Mouse (Mus musculus): ENCODE results near the gene Med12l. TPM values are rescaled to one million over a fixed set of nuclear protein-coding genes. Genes with fewer than 3 reads are reported as not detected.

The Med12l gene
- total and polyA plus RNA-seq, 3 experiments = 2.5 to 8.2 (median 6.9) TPM

DNA sequence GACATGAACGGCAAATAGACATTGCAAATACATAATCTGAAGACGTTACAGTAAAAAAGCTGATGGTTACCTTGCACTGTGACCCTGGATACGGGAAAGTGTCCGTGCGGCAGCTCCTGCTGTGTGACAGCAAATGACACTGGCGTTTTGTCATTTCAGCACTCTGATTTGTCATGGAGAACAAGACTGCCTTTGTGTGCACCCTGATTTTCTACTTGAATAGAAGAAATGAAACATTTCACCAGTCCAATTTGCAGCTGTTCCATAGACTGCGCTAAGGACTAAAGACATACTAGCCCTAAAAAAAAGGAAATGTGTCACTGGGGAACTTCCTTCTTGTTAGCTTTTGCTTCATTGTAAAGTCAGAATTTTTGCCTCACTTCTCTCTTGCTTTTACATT, 257.1 kb downstream of the Med12l start, which contains the start of gene P2ry12:
P2ry12 (minus strand) TSS at position 168 of the 400 bp plus-strand sequence.
- Histone ChIP-seq H3K27me3 (ENCODE audit: control insufficient read depth, insufficient read depth, low read length) (no peaks in the 10 kb centered on the region), H3K4me3 (no peak within 1 kb of the TSS), H3K79me2 (replicated peaks; ENCODE audit: control insufficient read depth, insufficient read depth, low read length) (no peaks in the 10 kb centered on the region), H3K36me3 (ENCODE audit: control insufficient read depth, insufficient read depth, low read length) (no peaks in the 10 kb centered on the region), H3K4me1 (ENCODE audit: control insufficient read depth, insufficient read depth, low read length) (no peaks in the 10 kb centered on the region), H3K9ac (ENCODE audit: low read depth, low read length) (no peak within 1 kb of the TSS), H3K27ac (peak within 1 kb of the TSS; percentile 21; the same call in 1 of the 2 replicates)
- intact Hi-C loops (cut with DNase I) = no loop called here
- 0 out of 2 replicates have a peak, but pooled peaks have one; percentile 18 for TF ChIP-seq POLR2A (IDR thresholded peaks at IDR 0.05; ENCODE audit: insufficient read depth, low read depth, low read length)
- TF ChIP-seq CTCF (IDR thresholded peaks at IDR 0.05) = no peak
- TF ChIP-seq EP300 (IDR thresholded peaks at IDR 0.05; ENCODE audit: insufficient read depth, low read depth, low read length) = no peak
- WGBS = 77% methylated on average over 7 of the region's 7 CpGs
- no peak for DNase-seq

DNA sequence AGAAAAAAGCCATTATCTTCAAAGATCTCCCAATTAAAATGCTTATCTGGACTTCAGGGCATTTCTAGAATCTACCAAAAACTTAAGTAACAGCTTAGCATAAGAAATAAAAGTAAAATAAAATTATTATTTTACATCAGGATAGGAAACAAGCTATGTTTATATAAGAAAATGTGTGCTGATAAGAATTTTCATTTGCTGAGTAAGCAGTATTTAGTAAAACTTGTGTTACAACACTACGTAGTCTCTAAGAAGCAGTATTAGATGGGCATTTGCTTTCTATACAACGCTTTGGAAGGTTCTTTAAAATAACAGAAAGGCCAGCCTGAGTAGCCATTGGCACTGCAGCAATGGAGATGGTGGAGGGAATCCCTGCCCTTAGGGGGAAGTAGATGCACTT, 257.8 kb downstream of the Med12l start:
- no peak for TF ChIP-seq EP300 (IDR thresholded peaks at IDR 0.05; ENCODE audit: insufficient read depth, low read depth, low read length)
- no peak for TF ChIP-seq CTCF (IDR thresholded peaks at IDR 0.05)
- TF ChIP-seq POLR2A (IDR thresholded peaks at IDR 0.05; ENCODE audit: insufficient read depth, low read depth, low read length) = no peak

DNA sequence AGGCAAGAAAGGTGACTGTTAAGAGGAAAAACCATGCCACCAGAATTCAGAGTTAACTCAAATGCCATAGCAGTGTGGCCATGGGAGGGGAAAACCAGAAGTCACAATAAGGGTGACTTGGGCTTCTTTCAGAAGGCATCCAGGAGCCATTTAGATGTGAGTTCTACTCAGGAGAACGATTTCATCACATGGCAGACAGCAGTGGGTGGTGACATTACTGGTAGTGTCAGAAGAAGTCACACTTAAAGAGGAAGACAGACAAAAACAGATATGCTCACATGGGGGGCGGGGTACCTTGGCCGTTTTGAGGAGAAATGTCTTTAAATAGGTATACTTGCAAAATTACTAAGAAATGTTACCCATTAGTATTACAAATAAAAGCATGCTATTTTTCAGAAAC, 258.4 kb downstream of the Med12l start:
- TF ChIP-seq POLR2A (IDR thresholded peaks at IDR 0.05; ENCODE audit: insufficient read depth, low read depth, low read length) (no peak), CTCF (IDR thresholded peaks at IDR 0.05) (no peak), EP300 (IDR thresholded peaks at IDR 0.05; ENCODE audit: insufficient read depth, low read depth, low read length) (no peak)
- Histone ChIP-seq H3K4me1 (ENCODE audit: control insufficient read depth, insufficient read depth, low read length) (no peaks in the 10 kb centered on the region), H3K27ac (no peak overlapping the region), H3K79me2 (replicated peaks; ENCODE audit: control insufficient read depth, insufficient read depth, low read length) (no peaks in the 10 kb centered on the region), H3K9ac (ENCODE audit: low read depth, low read length) (no peak overlapping the region), H3K36me3 (ENCODE audit: control insufficient read depth, insufficient read depth, low read length) (no peaks in the 10 kb centered on the region), H3K27me3 (ENCODE audit: control insufficient read depth, insufficient read depth, low read length) (no peaks in the 10 kb centered on the region), H3K4me3 (no peak overlapping the region)
- WGBS = 71% methylated on average over 3 of the region's 3 CpGs
- DNase-seq = no peak
- intact Hi-C loops (cut with DNase I) = no loop called here

More for the DNA sequence above, 257.8 kb downstream of the Med12l start:
- Histone ChIP-seq H3K9ac (ENCODE audit: low read depth, low read length) (no peak overlapping the region), H3K4me1 (ENCODE audit: control insufficient read depth, insufficient read depth, low read length) (no peaks in the 10 kb centered on the region), H3K36me3 (ENCODE audit: control insufficient read depth, insufficient read depth, low read length) (no peaks in the 10 kb centered on the region), H3K79me2 (replicated peaks; ENCODE audit: control insufficient read depth, insufficient read depth, low read length) (no peaks in the 10 kb centered on the region), H3K27me3 (ENCODE audit: control insufficient read depth, insufficient read depth, low read length) (no peaks in the 10 kb centered on the region), H3K27ac (no peak overlapping the region; the same call in 1 of the 2 replicates), H3K4me3 (no peak overlapping the region)
- DNase-seq = no peak
- intact Hi-C loops (cut with DNase I) = no loop called here
- WGBS = 85% methylated on average over 2 of the region's 2 CpGs

DNA sequence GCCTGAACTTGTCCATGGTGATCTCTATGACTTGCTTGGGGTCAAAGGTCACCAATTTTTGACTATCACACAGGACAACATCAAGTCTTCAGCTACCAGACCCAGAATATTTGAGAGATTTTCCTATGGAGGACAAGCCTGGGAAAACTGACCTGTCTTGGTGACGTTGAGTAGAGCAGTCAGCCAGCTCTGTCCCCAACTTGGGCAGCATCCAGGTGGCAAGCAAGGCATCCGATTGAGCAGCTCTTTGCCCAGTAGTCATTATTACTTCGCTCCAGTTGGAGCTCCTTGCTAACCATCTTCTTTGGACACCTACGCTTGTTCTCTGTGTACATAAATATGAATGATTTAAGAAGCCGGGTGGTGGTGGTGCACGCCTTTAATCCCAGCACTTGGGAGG, 265.2 kb downstream of the Med12l start:
- Histone ChIP-seq H3K9ac (ENCODE audit: low read depth, low read length) (no peak overlapping the region), H3K4me1 (ENCODE audit: control insufficient read depth, insufficient read depth, low read length) (no peaks in the 10 kb centered on the region), H3K4me3 (no peak overlapping the region), H3K27me3 (ENCODE audit: control insufficient read depth, insufficient read depth, low read length) (no peaks in the 10 kb centered on the region), H3K36me3 (ENCODE audit: control insufficient read depth, insufficient read depth, low read length) (no peaks in the 10 kb centered on the region), H3K79me2 (replicated peaks; ENCODE audit: control insufficient read depth, insufficient read depth, low read length) (no peaks in the 10 kb centered on the region), H3K27ac (no peak overlapping the region)
- no peak for TF ChIP-seq POLR2A (IDR thresholded peaks at IDR 0.05; ENCODE audit: insufficient read depth, low read depth, low read length)
- TF ChIP-seq EP300 (IDR thresholded peaks at IDR 0.05; ENCODE audit: insufficient read depth, low read depth, low read length) = no peak
- no peak for TF ChIP-seq CTCF (IDR thresholded peaks at IDR 0.05)
- 84% methylated on average over 6 of the region's 6 CpGs for WGBS
- DNase-seq = no peak
- intact Hi-C loops (cut with DNase I) = no loop called here

DNA sequence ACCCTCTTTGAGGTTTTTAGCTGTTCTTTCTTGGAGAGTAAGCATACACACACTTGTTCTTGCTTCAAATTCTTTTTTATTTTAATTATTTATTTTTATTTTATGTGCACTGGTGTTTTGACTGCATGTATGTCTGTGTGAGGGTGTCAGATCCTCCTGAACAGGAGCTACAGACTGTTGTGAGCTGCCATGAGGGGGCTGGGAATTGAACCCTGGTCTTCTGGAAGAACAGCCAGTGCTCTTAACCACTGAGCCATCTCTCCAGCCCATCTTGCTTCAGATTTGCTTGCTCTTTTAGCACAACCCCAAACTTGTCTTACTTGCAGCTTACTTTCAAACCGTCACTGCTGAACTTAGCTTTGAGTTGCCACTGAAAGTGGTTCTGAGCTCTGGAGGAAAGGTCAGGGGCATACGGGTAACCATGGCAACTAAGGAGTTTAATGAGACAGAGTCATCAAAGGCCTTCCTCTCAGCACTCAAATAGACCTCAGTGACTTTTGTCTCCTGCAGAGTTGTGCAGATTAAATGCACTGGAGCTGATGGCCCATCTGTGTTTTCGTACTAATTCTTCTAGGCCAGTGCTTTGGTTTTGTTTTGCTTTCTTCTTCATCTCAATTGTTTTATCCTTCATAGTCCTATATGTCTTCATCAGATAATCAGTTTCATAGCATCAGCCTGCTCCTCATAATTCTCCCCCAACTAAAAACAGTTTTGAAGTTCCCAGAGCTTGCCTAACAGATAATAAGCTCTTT, 272.1 kb downstream of the Med12l start:
- H3K36me3 ChIP-seq (ENCODE audit: control insufficient read depth, insufficient read depth, low read length) = no peaks in the 10 kb centered on the region
- no peak overlapping the region for H3K9ac ChIP-seq (ENCODE audit: low read depth, low read length)
- H3K4me3 ChIP-seq = no peak overlapping the region
- intact Hi-C loops (cut with DNase I) = no loop called here
- DNase-seq = no peak
- no peaks in the 10 kb centered on the region for H3K4me1 ChIP-seq (ENCODE audit: control insufficient read depth, insufficient read depth, low read length)
- TF ChIP-seq POLR2A (IDR thresholded peaks at IDR 0.05; ENCODE audit: insufficient read depth, low read depth, low read length) (no peak), EP300 (IDR thresholded peaks at IDR 0.05; ENCODE audit: insufficient read depth, low read depth, low read length) (no peak), CTCF (IDR thresholded peaks at IDR 0.05) (no peak)
- no peaks in the 10 kb centered on the region for H3K27me3 ChIP-seq (ENCODE audit: control insufficient read depth, insufficient read depth, low read length)
- 71% methylated on average over 3 of the region's 3 CpGs for WGBS
- H3K79me2 ChIP-seq (replicated peaks; ENCODE audit: control insufficient read depth, insufficient read depth, low read length) = no peaks in the 10 kb centered on the region
- no peak overlapping the region for H3K27ac ChIP-seq

DNA sequence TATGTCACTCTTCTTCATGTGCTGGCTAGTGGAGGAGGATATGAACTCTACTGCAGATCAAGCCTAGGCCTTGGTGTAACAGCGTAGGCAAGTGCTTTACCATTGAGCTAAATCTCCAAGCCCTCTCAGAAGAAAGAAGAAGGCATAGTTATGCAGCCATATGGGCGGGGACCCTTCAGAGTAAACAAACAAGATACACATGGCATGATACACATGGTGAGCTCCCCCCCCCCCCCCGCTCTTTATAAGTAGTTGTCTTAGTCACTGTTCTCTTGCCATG, 272.6 kb downstream of the Med12l start:
- Histone ChIP-seq H3K9ac (ENCODE audit: low read depth, low read length) (no peak overlapping the region), H3K4me1 (ENCODE audit: control insufficient read depth, insufficient read depth, low read length) (no peaks in the 10 kb centered on the region)
- WGBS = 89% methylated on average over 3 of the region's 3 CpGs

More for the DNA sequence above, 272.6 kb downstream of the Med12l start:
- H3K36me3 ChIP-seq (ENCODE audit: control insufficient read depth, insufficient read depth, low read length) = no peaks in the 10 kb centered on the region
- no peak overlapping the region for H3K4me3 ChIP-seq
- no peak for TF ChIP-seq CTCF (IDR thresholded peaks at IDR 0.05)
- intact Hi-C loops (cut with DNase I) = no loop called here
- no peak overlapping the region for H3K27ac ChIP-seq
- no peaks in the 10 kb centered on the region for H3K27me3 ChIP-seq (ENCODE audit: control insufficient read depth, insufficient read depth, low read length)
- H3K79me2 ChIP-seq (replicated peaks; ENCODE audit: control insufficient read depth, insufficient read depth, low read length) = no peaks in the 10 kb centered on the region
- DNase-seq = no peak

All from heart, adult 2 months (tissue).